Mouse (Mus musculus): Measurements from ENCODE around the gene Lrfn4.
"Not testable (repeated sequence)": the region's sequence is repeated elsewhere in the genome, so short reads cannot be mapped to it uniquely, and the experiment has no call there.

Gene Lrfn4

GRCm38 (mm10) chr19:4612181-4612961 lies 3.1 kb downstream of the Lrfn4 start:
- DNase-seq (ENCODE audit: low read depth, low spot score): no peak

GRCm38 (mm10) chr19:4610109-4610508 lies 5.4 kb downstream of the Lrfn4 start:
- no peak for DNase-seq (ENCODE audit: low read depth, low spot score)

GRCm38 (mm10) chr19:4608511-4608910 lies 7.0 kb downstream of the Lrfn4 start:
- no peak for DNase-seq (ENCODE audit: low read depth, low spot score)

- no peak for DNase-seq (ENCODE audit: low read depth, low spot score)
Observed at GRCm38 (mm10) chr19:4607406-4607805, 8.1 kb downstream of the Lrfn4 start.

- DNase-seq (ENCODE audit: low read depth, low spot score): no peak
Observed at GRCm38 (mm10) chr19:4605654-4606053, 9.8 kb downstream of the Lrfn4 start.

- no peak for DNase-seq (ENCODE audit: low read depth, low spot score)
Observed at GRCm38 (mm10) chr19:4603801-4604723, 11.4 kb downstream of the Lrfn4 start.

GRCm38 (mm10) chr19:4602459-4602858 lies 13.0 kb downstream of the Lrfn4 start:
- no peak for DNase-seq (ENCODE audit: low read depth, low spot score)

GRCm38 (mm10) chr19:4596071-4596470 lies 19.4 kb downstream of the Lrfn4 start:
- no peak for DNase-seq (ENCODE audit: low read depth, low spot score)

- DNase-seq (ENCODE audit: low read depth, low spot score): no peak
Observed at GRCm38 (mm10) chr19:4593792-4594522, 21.5 kb downstream of the Lrfn4 start.

GRCm38 (mm10) chr19:4590025-4590424 lies 25.4 kb downstream of the Lrfn4 start:
- DNase-seq (ENCODE audit: low read depth, low spot score): no peak

- DNase-seq (ENCODE audit: low read depth, low spot score): no peak
Observed at GRCm38 (mm10) chr19:4589081-4589480, 26.4 kb downstream of the Lrfn4 start.

GRCm38 (mm10) chr19:4588430-4588829 lies 27.0 kb downstream of the Lrfn4 start:
- DNase-seq (ENCODE audit: low read depth, low spot score): no peak

- no peak for DNase-seq (ENCODE audit: low read depth, low spot score)
Observed at GRCm38 (mm10) chr19:4587426-4587825, 28.0 kb downstream of the Lrfn4 start.

GRCm38 (mm10) chr19:4586783-4587182 lies 28.7 kb downstream of the Lrfn4 start:
- not testable (repeated sequence) for DNase-seq (ENCODE audit: low read depth, low spot score)

- DNase-seq (ENCODE audit: low read depth, low spot score): no peak
Observed at GRCm38 (mm10) chr19:4583856-4584255, 31.6 kb downstream of the Lrfn4 start.

- no peak for DNase-seq (ENCODE audit: low read depth, low spot score)
Observed at GRCm38 (mm10) chr19:4579296-4579695, 36.2 kb downstream of the Lrfn4 start.

GRCm38 (mm10) chr19:4578799-4579198 lies 36.7 kb downstream of the Lrfn4 start:
- DNase-seq (ENCODE audit: low read depth, low spot score): no peak

- DNase-seq (ENCODE audit: low read depth, low spot score): no peak
Observed at GRCm38 (mm10) chr19:4573241-4573640, 42.2 kb downstream of the Lrfn4 start.

- DNase-seq (ENCODE audit: low read depth, low spot score): no peak
Observed at GRCm38 (mm10) chr19:4572467-4572866, 43.0 kb downstream of the Lrfn4 start.

GRCm38 (mm10) chr19:4572061-4572460 lies 43.4 kb downstream of the Lrfn4 start:
- no peak for DNase-seq (ENCODE audit: low read depth, low spot score)

- no peak for DNase-seq (ENCODE audit: low read depth, low spot score)
Observed at GRCm38 (mm10) chr19:4571658-4572057, 43.8 kb downstream of the Lrfn4 start.

- DNase-seq (ENCODE audit: low read depth, low spot score): no peak
Observed at GRCm38 (mm10) chr19:4570815-4571214, 44.7 kb downstream of the Lrfn4 start.

All from embryo, embryonic 11.5 days (tissue).